Mouse (Mus musculus) gastrocnemius, adult 2 months (tissue): Measurements from ENCODE around the gene Slc25a26. TPM values are rescaled to one million over a fixed set of nuclear protein-coding genes. Genes with fewer than 3 reads are reported as not detected.
"Not testable (repeated sequence)": the region's sequence is repeated elsewhere in the genome, so short reads cannot be mapped to it uniquely, and the experiment has no call there.

ENCODE experiments used
- DNase-seq: peaks from one replicate; pipeline ENCODE4 v3.0.0; 2022
- H3K27ac ChIP-seq: fragments of 200-600 bp; 2 replicates; pipeline ENCODE4 v1.8.1; 2022; ENCODE audit warnings: mild to moderate bottlenecking
- H3K4me3 ChIP-seq: fragments of 200-600 bp; 2 replicates; pipeline ENCODE4 v1.8.1; 2022; ENCODE audit warnings: mild to moderate bottlenecking, moderate library complexity
- CTCF ChIP-seq: fragments of 200-600 bp; IDR thresholded peaks from 2 replicates; pipeline ENCODE4 v1.8.1; 2022; ENCODE audit warnings: antibody characterized with exemption, mild to moderate bottlenecking, moderate library complexity
- intact Hi-C: fragments of 180-260 bp; cut with DNase I; formaldehyde crosslinking; loops from one replicate; pipeline ENCODE4 v1.15.1; 2025
- total RNA-seq, 2 experiments: library from RNA; stranded (reverse); gene quantifications; 2 replicates each; pipeline ENCODE4 v1.2.3; 2021

Slc25a26 gene
- total RNA-seq, 2 experiments from 2014 or later: 16.5 to 17.7 TPM

DNA sequence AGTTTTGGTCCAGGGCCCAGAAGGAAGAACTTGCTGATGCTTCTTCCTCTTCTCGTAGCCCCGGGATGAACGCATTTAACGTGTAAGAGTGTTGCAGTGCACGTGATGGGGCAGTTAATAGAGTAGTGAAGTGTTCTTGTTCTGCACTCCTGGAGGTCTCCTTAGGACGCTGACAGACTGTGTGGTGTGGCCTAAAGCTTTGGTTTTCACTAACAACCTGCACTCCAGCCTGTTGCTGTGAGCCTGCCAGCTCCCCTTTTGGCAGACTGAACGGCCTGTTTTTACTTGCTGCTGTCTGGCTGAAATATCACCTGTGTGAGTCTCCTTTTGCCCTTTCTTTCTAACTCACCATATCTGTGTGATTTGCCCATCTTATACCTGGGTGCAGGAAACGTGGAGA lies 36.3 kb downstream of the Slc25a26 start:
- no peak overlapping the region for H3K4me3 ChIP-seq
- TF ChIP-seq CTCF: no peak
- H3K27ac ChIP-seq: no peak overlapping the region
- intact Hi-C loops: no loop called here
- DNase-seq: no peak

DNA sequence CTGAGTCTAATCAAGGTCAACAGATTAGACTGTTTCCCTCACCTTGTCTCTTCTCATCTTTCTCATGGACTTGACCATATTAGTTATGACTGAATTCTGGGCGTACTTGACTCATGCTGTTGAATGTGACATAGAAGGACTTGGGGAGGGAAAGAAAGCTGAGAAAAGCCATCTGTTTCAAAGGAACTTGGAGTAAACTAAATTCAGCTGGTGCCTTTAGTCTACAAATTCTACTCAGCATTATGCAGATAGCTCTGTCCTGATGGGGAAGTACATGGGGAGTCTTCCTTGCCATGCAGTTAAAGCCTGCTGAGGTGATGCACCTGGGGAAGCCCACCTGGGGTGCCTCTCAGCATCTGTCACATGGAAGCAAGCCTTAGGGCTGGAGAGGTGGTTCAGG lies 37.5 kb downstream of the Slc25a26 start:
- no peak for DNase-seq
- intact Hi-C loops: no loop called here
- H3K4me3 ChIP-seq: no peak overlapping the region
- no peak for TF ChIP-seq CTCF
- no peak overlapping the region for H3K27ac ChIP-seq

DNA sequence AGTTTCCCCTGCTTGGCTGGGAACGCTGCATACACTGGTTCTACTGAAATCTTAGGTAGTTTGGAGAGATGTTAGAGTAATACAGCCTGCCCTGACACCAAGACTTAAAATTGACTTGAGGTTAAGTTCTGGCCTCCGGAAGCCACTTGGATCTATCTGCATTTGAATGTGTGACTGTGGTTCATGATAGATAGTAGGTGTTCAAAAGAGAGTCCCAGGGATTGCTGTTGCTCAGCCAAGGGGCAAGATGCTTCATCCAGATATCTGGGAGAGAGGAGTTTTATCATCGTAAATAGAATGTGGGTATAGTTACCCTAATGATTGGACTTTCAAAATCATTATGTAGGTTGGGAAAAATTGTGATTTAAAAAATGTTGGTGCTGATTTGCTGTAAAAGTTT lies 40.0 kb downstream of the Slc25a26 start:
- no peak for TF ChIP-seq CTCF
- intact Hi-C loops: loop anchor here (5.0 to 10.0 kb wide), 2 partner anchors 62 to 165 kb away; partner anchors contain the start of gene Lrig1
- no peak for DNase-seq
- Histone ChIP-seq H3K27ac (no peak overlapping the region), H3K4me3 (no peak overlapping the region)

DNA sequence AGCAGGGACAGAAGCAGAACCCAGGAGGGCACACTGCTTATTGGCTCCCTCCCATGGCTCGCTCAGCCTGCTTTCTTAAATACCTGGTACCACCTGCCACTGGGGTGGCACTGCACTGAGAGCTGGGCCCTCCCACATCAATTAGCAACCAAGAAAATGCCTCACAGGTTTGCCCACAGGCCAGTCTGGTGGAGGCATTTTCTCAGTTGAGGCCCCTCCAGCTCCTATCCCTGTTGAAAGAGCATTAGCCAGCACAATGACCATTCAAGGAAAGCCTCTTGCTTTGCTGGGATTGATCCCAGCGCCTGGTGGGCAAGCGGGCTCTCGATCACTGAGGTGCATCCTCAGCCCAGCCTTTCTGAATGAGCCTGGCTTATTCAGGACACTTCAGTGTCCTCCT lies 40.5 kb downstream of the Slc25a26 start:
- intact Hi-C loops: loop anchor here (5.0 to 10.0 kb wide), 2 partner anchors 62 to 164 kb away; partner anchors contain the start of gene Lrig1
- Histone ChIP-seq H3K27ac (no peak overlapping the region), H3K4me3 (no peak overlapping the region)
- no peak for TF ChIP-seq CTCF
- DNase-seq: no peak

DNA sequence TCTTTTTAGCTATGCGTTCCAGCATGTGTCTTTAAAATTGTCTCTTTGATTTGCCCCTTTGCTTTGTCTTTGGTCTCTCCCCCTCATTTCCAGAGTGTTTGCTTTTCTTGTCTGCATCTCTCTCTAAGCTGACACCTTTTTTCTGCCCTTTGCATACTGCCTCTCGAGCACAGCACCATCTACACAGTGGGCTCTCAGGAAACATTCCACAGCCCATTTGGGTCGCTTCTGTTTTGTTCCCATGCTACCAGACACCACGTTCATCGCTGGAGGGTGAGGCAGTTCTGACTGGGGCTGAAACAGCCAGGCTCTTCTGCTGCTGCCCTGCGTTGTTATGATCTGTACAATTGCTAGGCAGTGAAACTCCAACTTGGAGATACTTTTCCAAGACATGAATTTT lies 41.0 kb downstream of the Slc25a26 start:
- DNase-seq: no peak
- H3K27ac ChIP-seq: no peak overlapping the region
- TF ChIP-seq CTCF: no peak
- intact Hi-C loops: loop anchor here (5.0 to 10.0 kb wide), 2 partner anchors 61 to 164 kb away; partner anchors contain the start of gene Lrig1
- no peak overlapping the region for H3K4me3 ChIP-seq

DNA sequence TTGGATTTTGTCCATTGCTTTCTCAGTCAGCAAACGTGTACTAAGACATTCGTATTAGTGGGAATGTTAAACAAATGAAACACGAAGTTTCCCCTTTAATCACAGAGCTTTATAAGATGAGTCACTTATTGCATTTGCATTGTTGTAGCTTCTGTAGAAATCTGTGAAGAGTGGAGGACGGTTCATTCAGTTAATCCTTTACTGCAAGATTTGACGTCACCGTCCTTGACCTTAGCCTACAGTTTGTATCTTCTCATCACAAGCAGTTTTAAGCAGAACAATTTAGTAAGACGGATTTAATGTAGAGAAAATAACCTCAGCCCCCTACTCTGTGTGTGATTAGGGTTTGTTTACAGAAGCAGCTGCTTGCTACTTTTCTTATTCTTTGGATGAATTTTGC lies 41.7 kb downstream of the Slc25a26 start:
- TF ChIP-seq CTCF: no peak
- H3K4me3 ChIP-seq: no peak overlapping the region
- no peak overlapping the region for H3K27ac ChIP-seq
- intact Hi-C loops: loop anchor here (5.0 to 10.0 kb wide), 2 partner anchors 60 to 163 kb away; partner anchors contain the start of gene Lrig1
- no peak for DNase-seq

DNA sequence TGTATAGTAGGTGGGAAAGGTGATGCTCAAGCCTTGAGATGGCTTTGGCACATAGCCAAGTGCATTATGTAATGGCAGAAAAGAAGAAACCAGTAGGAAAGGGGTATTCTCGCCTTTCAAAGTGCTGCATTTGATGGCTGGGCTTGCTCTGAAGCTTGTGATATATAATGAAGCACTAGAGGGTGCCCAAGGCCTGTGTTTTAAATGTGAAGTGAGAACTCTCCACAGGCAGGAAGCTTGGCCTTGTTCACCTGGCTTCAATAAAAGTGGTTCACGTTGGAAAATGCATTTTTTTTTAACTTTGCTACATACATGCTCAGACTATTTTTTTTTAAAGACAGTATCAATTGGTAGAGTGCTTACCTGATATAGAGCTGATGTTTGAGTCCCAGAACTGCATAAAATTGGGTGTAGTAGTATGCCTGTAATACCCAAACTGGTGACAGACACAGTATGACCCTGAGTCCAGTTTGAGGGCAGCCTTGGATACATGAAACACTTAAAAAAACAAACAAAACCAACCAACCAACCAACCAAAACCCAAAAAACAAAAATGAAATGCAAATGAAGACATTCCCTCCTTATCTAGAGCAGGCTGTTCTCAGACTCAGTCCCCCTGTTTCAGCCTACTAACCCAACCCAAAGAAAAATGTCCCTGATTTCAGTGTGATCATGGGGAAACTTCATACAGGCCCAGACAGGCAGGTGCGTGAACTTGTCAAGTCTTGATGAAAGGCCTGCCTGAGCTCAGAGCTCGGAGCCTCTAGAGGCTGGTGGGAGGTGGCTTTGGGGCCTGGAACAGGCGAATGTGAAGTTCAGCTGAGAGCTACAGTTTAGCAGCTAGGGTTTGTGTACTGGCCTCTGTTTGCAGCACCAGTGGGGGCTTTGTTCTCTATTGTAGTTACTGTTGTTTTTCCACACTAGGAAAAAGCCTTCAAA lies 44.0 kb downstream of the Slc25a26 start:
- intact Hi-C loops: loop anchor here (1.0 to 10.0 kb wide), 4 partner anchors 58 to 443 kb away; partner anchors contain the start of gene Lrig1

DNA sequence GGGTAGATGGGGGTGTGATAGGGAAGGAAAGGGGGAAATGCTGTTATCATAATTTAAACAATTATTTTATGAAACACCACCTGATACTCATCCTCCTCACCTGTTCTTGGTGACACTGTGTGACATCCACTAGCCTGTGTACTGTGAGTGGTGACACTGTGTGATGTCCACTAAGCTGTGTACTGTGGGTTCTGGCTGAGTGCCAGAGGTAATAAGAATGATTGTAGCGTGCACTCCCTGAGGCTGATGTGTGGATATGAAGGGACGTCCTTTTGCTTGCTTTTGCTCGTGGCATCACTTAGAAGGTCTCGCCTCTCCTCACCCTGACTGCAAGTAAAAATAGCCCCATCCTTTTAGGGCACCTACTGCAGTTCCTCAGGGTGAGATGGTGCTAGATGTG lies 47.1 kb downstream of the Slc25a26 start:
- intact Hi-C loops: loop anchor here (10.0 kb wide), 1 partner anchor 158 kb away; the partner anchor contains the start of gene Lrig1
- DNase-seq: no peak
- no peak for TF ChIP-seq CTCF
- Histone ChIP-seq H3K4me3 (no peak overlapping the region), H3K27ac (no peak overlapping the region)

More for the DNA sequence above, 44.0 kb downstream of the Slc25a26 start:
- H3K4me3 ChIP-seq: no peak overlapping the region
- H3K27ac ChIP-seq: no peak overlapping the region
- DNase-seq: no peak
- peak; percentile 72 for TF ChIP-seq CTCF

DNA sequence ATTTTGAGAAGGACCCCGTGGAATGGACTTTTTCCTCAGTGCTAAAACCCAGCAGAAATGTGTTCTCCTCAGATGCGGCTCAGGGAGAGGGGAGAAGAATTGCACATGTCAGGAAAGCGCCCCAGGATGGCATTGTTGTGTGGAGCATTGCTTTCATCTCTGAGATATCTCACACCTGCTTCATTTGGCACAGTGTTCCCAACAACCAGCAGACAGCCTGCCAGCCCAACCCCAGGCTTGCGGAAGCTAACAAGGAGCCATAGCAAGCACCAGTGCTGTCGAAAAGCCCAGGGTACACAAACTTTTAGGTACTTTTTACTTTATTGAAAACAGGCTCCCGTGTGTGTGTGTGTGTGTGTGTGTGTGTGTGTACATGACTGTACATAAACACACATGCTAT lies 50.2 kb downstream of the Slc25a26 start:
- intact Hi-C loops: no loop called here
- Histone ChIP-seq H3K27ac (no peak overlapping the region), H3K4me3 (no peak overlapping the region)
- no peak for DNase-seq
- no peak for TF ChIP-seq CTCF

DNA sequence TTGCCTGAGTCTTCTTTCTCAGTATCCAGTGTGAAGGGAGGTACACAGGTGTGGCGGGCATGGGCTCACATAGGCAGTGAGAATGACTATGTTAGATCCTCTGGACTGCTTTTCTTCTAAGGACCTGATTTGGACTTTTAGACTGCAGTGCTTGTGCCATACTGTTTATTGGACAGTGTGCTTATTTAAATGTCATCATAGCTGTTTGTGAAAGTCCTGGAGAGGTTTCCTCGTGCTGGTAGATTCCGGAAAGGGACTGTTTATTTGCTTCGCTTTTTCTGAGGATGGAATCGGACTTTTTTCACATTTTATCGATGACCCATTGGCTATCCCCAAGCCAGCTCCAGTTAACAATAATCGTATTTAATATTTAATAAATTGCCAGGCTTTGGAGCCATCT lies 50.7 kb downstream of the Slc25a26 start:
- intact Hi-C loops: no loop called here
- Histone ChIP-seq H3K27ac (no peak overlapping the region), H3K4me3 (no peak overlapping the region)
- TF ChIP-seq CTCF: no peak
- no peak for DNase-seq

DNA sequence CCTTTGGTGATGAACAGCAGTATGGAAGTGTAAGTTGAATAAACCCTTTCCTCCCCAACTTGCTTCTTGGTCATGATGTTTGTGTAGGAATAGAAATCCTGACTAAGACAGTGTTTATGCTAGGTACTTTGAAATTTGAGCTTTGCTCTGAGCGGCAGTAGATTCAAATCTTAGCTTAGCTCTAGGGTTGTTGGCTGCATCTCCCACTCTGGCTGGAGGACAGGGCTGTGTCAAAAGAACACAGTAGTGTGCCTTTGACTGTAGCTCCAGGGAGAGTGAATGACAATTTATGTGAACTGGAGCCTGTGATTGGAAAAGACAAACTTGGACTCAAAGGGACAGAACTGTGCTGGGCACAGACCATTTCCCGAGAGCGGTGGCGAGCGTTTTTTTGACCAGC lies 53.0 kb downstream of the Slc25a26 start:
- Histone ChIP-seq H3K4me3 (no peak overlapping the region), H3K27ac (peak overlapping the region; percentile 17; the same call in 1 of the 2 replicates)
- no peak for TF ChIP-seq CTCF
- intact Hi-C loops: no loop called here
- DNase-seq: peak; percentile 52

DNA sequence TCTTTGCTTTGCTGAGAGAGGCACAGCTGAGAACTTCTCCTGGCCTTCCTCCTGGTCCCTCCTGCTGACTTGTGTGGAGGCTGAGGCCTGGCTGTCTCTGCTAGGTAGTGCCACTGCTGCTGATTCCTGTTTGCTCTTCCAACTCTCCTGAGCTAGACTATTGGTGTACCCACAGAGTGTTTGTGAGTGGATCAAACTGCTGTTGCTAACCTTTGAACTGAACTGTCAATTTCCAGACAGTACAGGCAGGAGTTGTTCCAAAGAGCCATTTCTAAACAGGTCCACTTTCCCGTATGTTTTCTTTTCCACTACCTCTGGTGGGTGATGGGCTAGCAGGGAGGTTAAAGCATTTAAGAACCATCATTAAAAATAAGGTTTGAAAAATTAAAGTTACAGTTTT lies 58.5 kb downstream of the Slc25a26 start:
- DNase-seq, H3K4me3 ChIP-seq, intact Hi-C loops, H3K27ac ChIP-seq: not testable (repeated sequence)

DNA sequence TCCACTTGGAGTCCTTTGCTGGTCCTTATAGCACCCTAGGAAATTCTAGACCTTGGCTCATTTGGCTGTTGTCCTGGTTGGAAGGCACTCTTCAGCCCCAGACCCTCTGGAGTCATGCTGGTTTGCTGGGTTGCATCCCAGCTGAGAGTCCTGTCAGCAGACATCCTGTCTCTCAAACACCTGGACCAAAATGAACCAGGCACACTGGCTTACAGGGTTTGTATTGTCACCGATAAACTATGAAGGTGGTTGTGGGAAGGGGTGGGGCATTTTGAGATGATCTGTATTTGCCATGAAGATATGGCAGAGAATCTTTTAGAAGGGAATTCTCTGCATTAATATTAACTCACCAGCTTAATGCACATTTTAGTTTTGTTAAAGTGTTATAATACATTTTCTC lies 60.8 kb downstream of the Slc25a26 start:
- TF ChIP-seq CTCF: no peak
- Histone ChIP-seq H3K4me3 (no peak overlapping the region), H3K27ac (no peak overlapping the region)
- intact Hi-C loops: no loop called here
- no peak for DNase-seq

DNA sequence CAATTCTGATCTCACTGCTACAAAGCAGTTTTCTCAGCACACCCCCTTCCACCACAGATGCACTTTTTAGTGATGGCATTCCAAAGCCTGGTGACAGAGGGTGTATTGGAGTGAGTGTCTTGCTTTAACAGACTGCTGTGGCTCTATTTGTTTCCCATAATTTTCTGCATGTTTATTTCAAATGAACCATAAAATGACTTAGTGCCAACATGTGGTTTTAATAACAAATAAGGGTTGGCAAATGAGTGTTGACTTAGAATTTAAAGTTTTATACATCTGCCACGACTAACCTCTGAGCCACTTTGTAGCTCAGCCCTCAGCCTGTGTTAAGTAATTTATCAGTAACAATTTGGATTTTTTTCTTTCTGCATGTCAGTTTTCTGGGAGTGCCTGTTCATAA lies 61.2 kb downstream of the Slc25a26 start:
- no peak overlapping the region for H3K4me3 ChIP-seq
- no peak for TF ChIP-seq CTCF
- no peak overlapping the region for H3K27ac ChIP-seq
- no peak for DNase-seq
- intact Hi-C loops: no loop called here
